Mouse (Mus musculus) adrenal gland, adult 18-20 months (tissue): ENCODE measurements around the gene Nckap5. TPM values are rescaled to one million over a fixed set of nuclear protein-coding genes. Genes with fewer than 3 reads are reported as not detected.
"Not testable (repeated sequence)": the region's sequence is repeated elsewhere in the genome, so short reads cannot be mapped to it uniquely, and the experiment has no call there.

Experiments used
- DNase-seq, 2 experiments: peaks; one replicate each; pipeline ENCODE4 v3.0.0; 2021 to 2022; ENCODE audit warnings: low spot score in 2 of 2
- total RNA-seq, 2 experiments: library from RNA; stranded (reverse); gene quantifications; 1 replicate in 1 of 2; 2 replicates in 1 of 2; pipeline ENCODE4 v1.2.3; 2021

Gene Nckap5
- total RNA-seq, 2 experiments from 2014 or later: 25.8 to 55.1 TPM

GRCm38 (mm10) chr1:126087181-126087580 lies 743.4 kb downstream of the Nckap5 start:
- DNase-seq: no peak

- no peak for DNase-seq
Observed at GRCm38 (mm10) chr1:126076312-126076711, 754.3 kb downstream of the Nckap5 start.

GRCm38 (mm10) chr1:126070861-126071260 lies 759.7 kb downstream of the Nckap5 start:
- DNase-seq: no peak

- DNase-seq: no peak
Observed at GRCm38 (mm10) chr1:126051491-126051890, 779.1 kb downstream of the Nckap5 start.

GRCm38 (mm10) chr1:126042886-126043285 lies 787.7 kb downstream of the Nckap5 start:
- no peak for DNase-seq

GRCm38 (mm10) chr1:126027536-126027935 lies 803.1 kb downstream of the Nckap5 start:
- DNase-seq: no peak

- DNase-seq: no peak
Observed at GRCm38 (mm10) chr1:126024518-126024917, 806.1 kb downstream of the Nckap5 start.

GRCm38 (mm10) chr1:126022959-126023358 lies 807.6 kb downstream of the Nckap5 start:
- no peak for DNase-seq

GRCm38 (mm10) chr1:126018654-126019053 lies 811.9 kb downstream of the Nckap5 start:
- DNase-seq: not testable (repeated sequence)

GRCm38 (mm10) chr1:126011661-126012091 lies 818.9 kb downstream of the Nckap5 start:
- no peak for DNase-seq

- DNase-seq: no peak
Observed at GRCm38 (mm10) chr1:126007571-126007970, 823.0 kb downstream of the Nckap5 start.

- no peak for DNase-seq
Observed at GRCm38 (mm10) chr1:126005672-126006071, 824.9 kb downstream of the Nckap5 start.

- no peak for DNase-seq
Observed at GRCm38 (mm10) chr1:125996540-125996939, 834.1 kb downstream of the Nckap5 start.

- DNase-seq: no peak
Observed at GRCm38 (mm10) chr1:125987803-125988202, 842.8 kb downstream of the Nckap5 start.

GRCm38 (mm10) chr1:125984570-125984969 lies 846.0 kb downstream of the Nckap5 start:
- no peak for DNase-seq

GRCm38 (mm10) chr1:125974649-125975048 lies 856.0 kb downstream of the Nckap5 start:
- no peak for DNase-seq

- no peak for DNase-seq
Observed at GRCm38 (mm10) chr1:125971933-125972332, 858.7 kb downstream of the Nckap5 start.

- no peak for DNase-seq
Observed at GRCm38 (mm10) chr1:125967671-125968070, 862.9 kb downstream of the Nckap5 start.

- no peak for DNase-seq
Observed at GRCm38 (mm10) chr1:125951026-125951425, 879.6 kb downstream of the Nckap5 start.

- no peak for DNase-seq
Observed at GRCm38 (mm10) chr1:125949076-125949475, 881.5 kb downstream of the Nckap5 start.

- no peak for DNase-seq
Observed at GRCm38 (mm10) chr1:125945136-125945535, 885.5 kb downstream of the Nckap5 start.

- DNase-seq: no peak
Observed at GRCm38 (mm10) chr1:125943305-125943704, 887.3 kb downstream of the Nckap5 start.

GRCm38 (mm10) chr1:125925486-125925885 lies 905.1 kb downstream of the Nckap5 start:
- no peak for DNase-seq

- no peak for DNase-seq
Observed at GRCm38 (mm10) chr1:125923062-125923461, 907.5 kb downstream of the Nckap5 start.
